Mouse (Mus musculus) E14TG2a.4 (cell line): ENCODE measurements at regions not wholly inside any gene's neighbourhood (a gene's known extent, or its start where the extent isn't known, plus 50 kb on each side); places are given as distances from the start of the nearest gene placed in this dataset.

ENCODE experiments used
- H3K27me3 ChIP-seq: 2 replicates; pipeline ENCODE4 v1.6.1; 2014; ENCODE audit warnings: low read length, control low read depth; ENCODE audit not compliant: insufficient read depth
- H3K36me3 ChIP-seq: 2 replicates; pipeline ENCODE4 v1.6.1; 2014; ENCODE audit warnings: low read length, control low read depth; ENCODE audit not compliant: insufficient read depth
- H3K4me1 ChIP-seq: replicated peaks from 2 replicates; pipeline ENCODE4 v1.6.1; 2014; ENCODE audit warnings: low read depth, low read length, control low read depth
- H3K4me3 ChIP-seq: replicated peaks from 2 replicates; pipeline ENCODE4 v1.5.1; 2014; ENCODE audit warnings: mild to moderate bottlenecking, low read length
- H3K9me3 ChIP-seq: 2 replicates; pipeline ENCODE4 v1.6.1; 2014; ENCODE audit warnings: low read length, control low read depth
- CTCF ChIP-seq: conservative IDR thresholded peaks from 2 replicates; pipeline ENCODE4 v1.5.1; 2014; ENCODE audit warnings: low read length
- NANOG ChIP-seq: IDR thresholded peaks from 2 replicates; pipeline ENCODE4 v1.6.1; 2014; ENCODE audit warnings: borderline replicate concordance, low read length, mixed read lengths
- POU5F1 ChIP-seq: IDR thresholded peaks from 2 replicates; pipeline ENCODE4 v1.6.1; 2014; ENCODE audit warnings: low read length, borderline replicate concordance

GRCm38 (mm10) chr12:13677266-13677665, 408.3 kb downstream of the Nbas start:
- no peaks in the 10 kb centered on the region for H3K36me3 ChIP-seq
- TF ChIP-seq NANOG (no peak), CTCF (no peak), POU5F1 (no peak)

GRCm38 (mm10) chr12:13669453-13669852, 400.5 kb downstream of the Nbas start:
- no peak overlapping the region for H3K4me3 ChIP-seq
- H3K4me1 ChIP-seq: no peaks in the 10 kb centered on the region
- no peaks in the 10 kb centered on the region for H3K36me3 ChIP-seq
- H3K27me3 ChIP-seq: no peaks in the 10 kb centered on the region
- TF ChIP-seq CTCF (no peak), NANOG (no peak), POU5F1 (no peak)
- no peaks in the 10 kb centered on the region for H3K9me3 ChIP-seq

More at GRCm38 (mm10) chr12:13677266-13677665, 408.3 kb downstream of the Nbas start:
- no peaks in the 10 kb centered on the region for H3K4me1 ChIP-seq
- no peaks in the 10 kb centered on the region for H3K27me3 ChIP-seq
- no peaks in the 10 kb centered on the region for H3K9me3 ChIP-seq
- no peak overlapping the region for H3K4me3 ChIP-seq

GRCm38 (mm10) chr12:13668485-13669022, 399.6 kb downstream of the Nbas start:
- H3K36me3 ChIP-seq: no peaks in the 10 kb centered on the region
- no peaks in the 10 kb centered on the region for H3K4me1 ChIP-seq
- TF ChIP-seq CTCF: no peak
- no peak for TF ChIP-seq NANOG
- no peak for TF ChIP-seq POU5F1
- H3K27me3 ChIP-seq: no peaks in the 10 kb centered on the region
- no peaks in the 10 kb centered on the region for H3K9me3 ChIP-seq
- H3K4me3 ChIP-seq: no peak overlapping the region

- Histone ChIP-seq H3K4me3 (no peak overlapping the region), H3K36me3 (no peaks in the 10 kb centered on the region), H3K4me1 (no peaks in the 10 kb centered on the region), H3K27me3 (no peaks in the 10 kb centered on the region), H3K9me3 (no peaks in the 10 kb centered on the region)
- TF ChIP-seq CTCF (no peak), POU5F1 (no peak)
Measured at GRCm38 (mm10) chr12:13639336-13639735, 370.4 kb downstream of the Nbas start.
